Mouse (Mus musculus) erythroblast, embryonic 14.5 days (primary cell): ENCODE measurements around the gene Gm28036. TPM values are rescaled to one million over a fixed set of nuclear protein-coding genes. Genes with fewer than 3 reads are reported as not detected.
A peak's percentile ranks its signal among the peaks of the same experiment; 100 is the strongest.

Source experiments
- H3K27me3 ChIP-seq: 2 replicates; pipeline ENCODE4 v1.6.1; 2012; ENCODE audit warnings: inconsistent platforms; ENCODE audit not compliant: control insufficient read depth
- H3K36me3 ChIP-seq: 2 replicates; pipeline ENCODE4 v1.6.1; 2012; ENCODE audit warnings: mild to moderate bottlenecking, inconsistent platforms; ENCODE audit not compliant: control insufficient read depth
- H3K4me1 ChIP-seq: 2 replicates; pipeline ENCODE4 v1.6.1; 2012; ENCODE audit warnings: inconsistent platforms; ENCODE audit not compliant: control insufficient read depth
- H3K4me3 ChIP-seq: replicated peaks from 2 replicates; pipeline ENCODE3; 2012; ENCODE audit warnings: moderate library complexity, mild to moderate bottlenecking, inconsistent platforms
- H3K9me3 ChIP-seq: 2 replicates; pipeline ENCODE4 v1.6.1; 2012; ENCODE audit warnings: low read length, inconsistent platforms, mixed read lengths; ENCODE audit not compliant: control insufficient read depth
- GATA1 ChIP-seq: IDR thresholded peaks from 2 replicates; pipeline ENCODE4 v1.6.1; 2012; ENCODE audit warnings: low read length, inconsistent platforms, mixed read lengths
- TAL1 ChIP-seq: IDR thresholded peaks from 3 replicates; pipeline ENCODE4 v1.6.1; 2012; ENCODE audit warnings: low read length, inconsistent platforms, mixed read lengths
- polyA plus RNA-seq: library from polyadenylated mRNA; stranded (reverse); fragments of >175 nt; gene quantifications from 2 replicates; pipeline ENCODE4 v1.2.3, GENCODE M21; 2012

Gm28036 gene
- polyA plus RNA-seq = 0.01 TPM in 1 of 2 replicates, not detected in the other

- Histone ChIP-seq H3K4me1 (no peaks in the 10 kb centered on the region), H3K4me3 (no peak within 1 kb of the TSS), H3K9me3 (no peaks in the 10 kb centered on the region), H3K27me3 (no peaks in the 10 kb centered on the region), H3K36me3 (peaks cover 80% of the 10 kb centered on the region)
- TF ChIP-seq GATA1 (no peak), TAL1 (no peak)
Measured at GRCm38 (mm10) chr2:156126992-156127391, at the start of gene Gm28036. Gm28036 (minus strand) TSS chr2:156127092.

- Histone ChIP-seq H3K9me3 (no peaks in the 10 kb centered on the region), H3K36me3 (peaks cover 97% of the 10 kb centered on the region), H3K4me3 (no peak overlapping the region), H3K4me1 (no peaks in the 10 kb centered on the region), H3K27me3 (no peaks in the 10 kb centered on the region)
- TF ChIP-seq TAL1 = no peak
- TF ChIP-seq GATA1 = no peak
Measured at GRCm38 (mm10) chr2:156166557-156166956, 39.7 kb upstream of the Gm28036 start.

GRCm38 (mm10) chr2:156165478-156165877 is 38.6 kb upstream of the Gm28036 start:
- Histone ChIP-seq H3K4me1 (no peaks in the 10 kb centered on the region), H3K27me3 (no peaks in the 10 kb centered on the region), H3K4me3 (no peak overlapping the region), H3K9me3 (no peaks in the 10 kb centered on the region), H3K36me3 (peaks cover 98% of the 10 kb centered on the region)
- TF ChIP-seq GATA1 (no peak), TAL1 (no peak)

GRCm38 (mm10) chr2:156151538-156151937 is 24.6 kb upstream of the Gm28036 start:
- Histone ChIP-seq H3K27me3 (no peaks in the 10 kb centered on the region), H3K4me3 (no peak overlapping the region), H3K4me1 (no peaks in the 10 kb centered on the region; the same call in 1 of the 2 replicates), H3K9me3 (no peaks in the 10 kb centered on the region), H3K36me3 (peaks cover 100% of the 10 kb centered on the region)
- TF ChIP-seq TAL1 (no peak), GATA1 (no peak)

GRCm38 (mm10) chr2:156147316-156147915 is 20.5 kb upstream of the Gm28036 start:
- peaks cover 30% of the 10 kb centered on the region for H3K4me1 ChIP-seq
- no peaks in the 10 kb centered on the region for H3K27me3 ChIP-seq
- peaks cover 73% of the 10 kb centered on the region for H3K36me3 ChIP-seq
- H3K9me3 ChIP-seq = 0 out of 2 replicates have a peak, but pooled peaks cover 2% of the 10 kb centered on the region
- H3K4me3 ChIP-seq = no peak overlapping the region
- TF ChIP-seq GATA1 (no peak), TAL1 (no peak)

- 0 out of 2 replicates have a peak, but pooled peaks cover 5% of the 10 kb centered on the region for H3K9me3 ChIP-seq
- no peak for TF ChIP-seq TAL1
- no peak for TF ChIP-seq GATA1
- H3K4me1 ChIP-seq = peaks cover 32% of the 10 kb centered on the region
- H3K4me3 ChIP-seq = no peak overlapping the region
- peaks cover 71% of the 10 kb centered on the region for H3K36me3 ChIP-seq
- no peaks in the 10 kb centered on the region for H3K27me3 ChIP-seq
Measured at GRCm38 (mm10) chr2:156146272-156146989, 19.5 kb upstream of the Gm28036 start.

- Histone ChIP-seq H3K4me3 (peak overlapping the region; percentile 79), H3K27me3 (no peaks in the 10 kb centered on the region), H3K9me3 (0 out of 2 replicates have a peak, but pooled peaks cover 5% of the 10 kb centered on the region), H3K36me3 (peaks cover 68% of the 10 kb centered on the region), H3K4me1 (peaks cover 32% of the 10 kb centered on the region)
- TF ChIP-seq TAL1 = no peak
- no peak for TF ChIP-seq GATA1
Measured at GRCm38 (mm10) chr2:156145486-156146130, 18.7 kb upstream of the Gm28036 start.

GRCm38 (mm10) chr2:156143953-156144724 is 17.2 kb upstream of the Gm28036 start, which contains the start of the genes Romo1 and Nfs1:
Romo1 (plus strand) TSS chr2:156144039.
Nfs1 (minus strand) TSS chr2:156144186.
- TF ChIP-seq TAL1 (no peak), GATA1 (no peak)
- H3K36me3 ChIP-seq = peaks cover 68% of the 10 kb centered on the region

More at GRCm38 (mm10) chr2:156143953-156144724, 17.2 kb upstream of the Gm28036 start, which contains the start of the genes Romo1 and Nfs1:
- peaks cover 32% of the 10 kb centered on the region for H3K4me1 ChIP-seq
- H3K9me3 ChIP-seq = 0 out of 2 replicates have a peak, but pooled peaks cover 5% of the 10 kb centered on the region
- no peaks in the 10 kb centered on the region for H3K27me3 ChIP-seq
- H3K4me3 ChIP-seq = peak within 1 kb of the TSS; percentile 79
